Mouse (Mus musculus): ENCODE measurements around the gene Pccb. TPM values are rescaled to one million over a fixed set of nuclear protein-coding genes. Genes with fewer than 3 reads are reported as not detected.

Pccb gene
- polyA plus RNA-seq, 1 experiment, result 16.1 TPM

DNA sequence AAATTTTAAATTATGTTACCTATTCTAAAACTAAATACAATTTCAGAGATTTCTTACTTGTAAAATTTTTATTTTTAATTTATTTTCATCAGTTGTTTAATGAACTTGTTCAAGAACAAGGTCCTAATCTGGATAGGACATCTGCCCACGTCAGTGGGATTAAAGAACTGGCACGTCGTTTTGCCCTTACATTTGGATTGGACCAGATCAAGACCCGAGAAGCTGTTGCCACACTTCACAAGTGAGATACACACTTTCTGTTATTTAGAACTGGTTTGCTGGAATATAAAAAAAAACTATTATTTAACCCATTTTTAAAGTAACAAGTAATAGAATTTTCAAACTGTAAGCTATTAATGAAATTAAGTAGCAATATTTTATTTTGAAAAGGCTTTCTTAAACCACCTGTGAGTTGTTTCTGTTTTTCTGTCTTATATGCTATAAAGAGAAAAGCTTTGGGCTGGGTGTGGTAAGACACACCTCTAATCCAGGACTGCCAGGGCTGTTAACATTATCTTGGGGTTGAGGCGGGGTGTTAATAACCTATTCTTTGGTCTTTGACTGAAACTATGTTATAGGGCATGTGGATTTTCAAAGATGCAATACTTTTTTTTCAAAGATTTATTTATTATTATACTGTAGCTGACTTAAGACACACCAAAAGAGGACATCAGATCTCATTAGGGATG lies 89.9 kb downstream of the Pccb start:
- Histone ChIP-seq H3K9me3 (replicated peaks; ENCODE audit: control insufficient read depth, insufficient read depth, low read length, poor library complexity, severe bottlenecking) (no peaks in the 10 kb centered on the region; the same call in 1 of the 2 replicates), H3K9ac (ENCODE audit: low read depth, poor library complexity, severe bottlenecking) (no peak overlapping the region), H3K27me3 (ENCODE audit: control insufficient read depth, insufficient read depth, low read length, poor library complexity, severe bottlenecking) (no peaks in the 10 kb centered on the region), H3K4me3 (ENCODE audit: low read depth, low read length) (no peak overlapping the region), H3K27ac (ENCODE audit: insufficient read depth, low read length) (no peak overlapping the region), H3K36me3 (ENCODE audit: control insufficient read depth, insufficient read depth, low read length, poor library complexity, severe bottlenecking) (no peaks in the 10 kb centered on the region; the same call in 1 of the 2 replicates), H3K4me1 (ENCODE audit: control insufficient read depth, insufficient read depth, low read length) (no peaks in the 10 kb centered on the region)
- TF ChIP-seq EP300 (IDR thresholded peaks at IDR 0.05; ENCODE audit: insufficient read depth, low read depth, low read length) (no peak), CTCF (IDR thresholded peaks at IDR 0.05; ENCODE audit: low read depth, low read length) (no peak), POLR2A (IDR thresholded peaks at IDR 0.05; ENCODE audit: insufficient read depth, low read length) (no peak)

DNA sequence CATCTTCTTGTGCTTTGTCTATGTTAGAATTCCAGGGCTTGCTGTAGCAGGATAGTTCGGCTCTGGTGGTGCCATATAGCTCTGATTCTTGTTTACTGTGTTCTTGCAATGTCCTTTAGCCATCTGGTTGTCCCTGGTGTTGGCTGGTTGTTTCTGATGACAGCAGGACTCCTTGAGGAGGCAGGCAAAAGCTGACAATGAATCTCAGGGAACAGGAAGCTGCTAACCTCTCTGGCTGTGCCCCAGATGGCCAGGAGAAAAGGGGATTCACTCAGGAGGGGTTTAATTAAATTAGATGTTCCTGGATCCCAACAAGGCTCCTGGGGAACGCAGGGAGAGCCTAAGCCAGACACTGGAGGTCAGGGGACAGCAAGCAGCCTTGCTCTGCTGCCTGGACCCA lies 92.7 kb downstream of the Pccb start:
- Histone ChIP-seq H3K9ac (ENCODE audit: low read depth, poor library complexity, severe bottlenecking) (no peak overlapping the region), H3K27ac (ENCODE audit: insufficient read depth, low read length) (no peak overlapping the region), H3K9me3 (replicated peaks; ENCODE audit: control insufficient read depth, insufficient read depth, low read length, poor library complexity, severe bottlenecking) (no peaks in the 10 kb centered on the region; the same call in 1 of the 2 replicates), H3K27me3 (ENCODE audit: control insufficient read depth, insufficient read depth, low read length, poor library complexity, severe bottlenecking) (no peaks in the 10 kb centered on the region), H3K4me1 (ENCODE audit: control insufficient read depth, insufficient read depth, low read length) (no peaks in the 10 kb centered on the region), H3K36me3 (ENCODE audit: control insufficient read depth, insufficient read depth, low read length, poor library complexity, severe bottlenecking) (no peaks in the 10 kb centered on the region; the same call in 1 of the 2 replicates), H3K4me3 (ENCODE audit: low read depth, low read length) (no peak overlapping the region)
- TF ChIP-seq EP300 (IDR thresholded peaks at IDR 0.05; ENCODE audit: insufficient read depth, low read depth, low read length) (no peak), POLR2A (IDR thresholded peaks at IDR 0.05; ENCODE audit: insufficient read depth, low read length) (no peak), CTCF (IDR thresholded peaks at IDR 0.05; ENCODE audit: low read depth, low read length) (no peak)

Other genes starting within 250 kb of the Pccb start
- gene Msl2, start 39.2 kb upstream of the Pccb start, polyA plus RNA-seq (2011; ENCODE audit: insufficient read depth, insufficient read length, low read depth, missing spikeins), result 42.4 and 46.1 TPM in 2 replicates
- gene Ppp2r3a, start 216.9 kb upstream of the Pccb start, polyA plus RNA-seq (2011; ENCODE audit: insufficient read depth, insufficient read length, low read depth, missing spikeins), result 7.9 and 14.3 TPM in 2 replicates

Data from ES-Bruce4 (cell line).